Mouse (Mus musculus): ENCODE results near the gene Myod1.
A peak's percentile ranks its signal among the peaks of the same experiment; 100 is the strongest.

Myod1 gene

GRCm38 (mm10) chr7:46417467-46417866, 41.2 kb downstream of the Myod1 start:
- DNase-seq, result no peak

- DNase-seq, result no peak
Measured at GRCm38 (mm10) chr7:46418102-46418622, 41.9 kb downstream of the Myod1 start.

- no peak for DNase-seq
Measured at GRCm38 (mm10) chr7:46421535-46421934, 45.3 kb downstream of the Myod1 start.

- DNase-seq, result no peak
Measured at GRCm38 (mm10) chr7:46422052-46422763, 45.9 kb downstream of the Myod1 start.

GRCm38 (mm10) chr7:46422764-46423412, 46.6 kb downstream of the Myod1 start:
- DNase-seq, result peak; percentile 81

GRCm38 (mm10) chr7:46423951-46424350, 47.7 kb downstream of the Myod1 start:
- DNase-seq, result no peak

- no peak for DNase-seq
Measured at GRCm38 (mm10) chr7:46425012-46425411, 48.7 kb downstream of the Myod1 start.
